Mouse (Mus musculus): ENCODE measurements around the gene Adcy7. TPM values are rescaled to one million over a fixed set of nuclear protein-coding genes. Genes with fewer than 3 reads are reported as not detected.

Gene Adcy7
- total RNA-seq, 1 experiment from 2014 or later = 107 TPM

- ATAC-seq (ENCODE audit: extremely low read depth, insufficient number of reproducible peaks, low FRiP score, poor library complexity, severe bottlenecking) = no peak
These were observed 2.9 kb upstream of the Adcy7 start for GRCm38 (mm10) chr8:88269107-88269875.

- no peak for ATAC-seq (ENCODE audit: extremely low read depth, insufficient number of reproducible peaks, low FRiP score, poor library complexity, severe bottlenecking)
These were observed 2.1 kb upstream of the Adcy7 start for GRCm38 (mm10) chr8:88270086-88270485.

GRCm38 (mm10) chr8:88273051-88273430 is 838 bp downstream of the Adcy7 start:
- no peak for ATAC-seq (ENCODE audit: extremely low read depth, insufficient number of reproducible peaks, low FRiP score, poor library complexity, severe bottlenecking)

DNA sequence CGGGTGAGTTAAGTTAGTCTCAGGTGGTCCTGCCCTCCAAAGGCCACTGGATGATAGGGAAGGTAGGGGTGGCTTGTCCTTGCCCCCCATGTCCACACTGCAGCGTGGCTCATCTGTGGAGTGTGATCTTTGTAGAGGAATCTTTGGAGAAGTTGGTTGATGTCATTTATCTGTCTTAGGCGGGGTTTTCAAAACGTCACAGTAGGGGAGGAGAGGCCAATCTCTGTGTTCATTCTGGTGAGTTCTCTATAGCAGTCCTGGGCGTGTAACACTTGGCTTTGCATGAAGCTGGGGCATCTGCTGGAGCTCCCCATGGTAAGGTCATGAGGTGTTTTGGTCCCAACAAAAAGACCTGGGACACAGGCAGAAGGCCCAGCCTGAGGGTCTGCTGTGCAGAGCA is 1.9 kb downstream of the Adcy7 start:
- ATAC-seq (ENCODE audit: extremely low read depth, insufficient number of reproducible peaks, low FRiP score, poor library complexity, severe bottlenecking) = no peak

GRCm38 (mm10) chr8:88279220-88279619 is 7.0 kb downstream of the Adcy7 start:
- no peak for ATAC-seq (ENCODE audit: extremely low read depth, insufficient number of reproducible peaks, low FRiP score, poor library complexity, severe bottlenecking)

DNA sequence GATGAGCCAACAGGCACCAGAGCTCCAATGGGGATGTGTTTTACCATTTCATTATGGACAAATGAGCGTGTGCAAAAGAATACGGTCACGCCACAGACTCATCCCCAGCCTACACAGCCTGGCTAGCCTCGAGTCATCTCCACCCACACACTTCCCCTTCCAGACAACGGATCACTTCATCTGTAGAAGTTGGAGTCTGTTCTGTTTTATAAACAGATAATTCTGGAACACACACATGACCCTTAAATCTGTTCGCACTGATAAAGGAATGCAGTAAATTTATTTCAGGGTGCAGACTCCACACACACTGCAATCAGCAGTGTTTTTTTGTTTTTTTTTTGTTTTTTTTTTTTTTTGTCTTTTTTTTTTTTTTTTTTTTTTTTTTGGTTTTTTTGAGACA is 7.5 kb downstream of the Adcy7 start:
- 0 out of 2 replicates have a peak, but pooled peaks have one; percentile 18 for ATAC-seq (ENCODE audit: extremely low read depth, insufficient number of reproducible peaks, low FRiP score, poor library complexity, severe bottlenecking)

DNA sequence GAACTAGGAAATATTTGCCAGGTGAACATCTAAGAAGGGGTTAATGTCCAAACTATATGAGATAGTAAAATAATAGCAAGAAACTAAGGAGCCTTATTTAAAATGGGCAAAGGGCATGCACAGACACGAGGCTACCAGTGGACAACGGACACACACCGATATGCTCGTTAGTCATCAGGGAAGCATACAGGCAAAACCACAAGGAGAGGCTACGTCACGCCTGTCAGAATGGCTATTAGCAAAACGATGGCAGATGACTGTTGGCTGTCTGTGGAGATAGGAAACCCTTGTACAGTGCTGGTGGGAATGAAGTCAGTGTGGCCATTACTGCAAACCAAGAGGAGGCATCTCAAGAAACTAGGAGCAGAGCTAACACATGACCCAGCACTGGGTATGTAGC is 8.7 kb downstream of the Adcy7 start:
- ATAC-seq (ENCODE audit: extremely low read depth, insufficient number of reproducible peaks, low FRiP score, poor library complexity, severe bottlenecking) = no peak

GRCm38 (mm10) chr8:88282684-88283083 is 10.5 kb downstream of the Adcy7 start:
- peak; percentile 74 for ATAC-seq (ENCODE audit: extremely low read depth, insufficient number of reproducible peaks, low FRiP score, poor library complexity, severe bottlenecking)

GRCm38 (mm10) chr8:88283243-88284115 is 11.3 kb downstream of the Adcy7 start:
- no peak for ATAC-seq (ENCODE audit: extremely low read depth, insufficient number of reproducible peaks, low FRiP score, poor library complexity, severe bottlenecking)

- no peak for ATAC-seq (ENCODE audit: extremely low read depth, insufficient number of reproducible peaks, low FRiP score, poor library complexity, severe bottlenecking)
These were observed 12.5 kb downstream of the Adcy7 start for GRCm38 (mm10) chr8:88284738-88285137.

GRCm38 (mm10) chr8:88285469-88286356 is 13.5 kb downstream of the Adcy7 start:
- no peak for ATAC-seq (ENCODE audit: extremely low read depth, insufficient number of reproducible peaks, low FRiP score, poor library complexity, severe bottlenecking)

DNA sequence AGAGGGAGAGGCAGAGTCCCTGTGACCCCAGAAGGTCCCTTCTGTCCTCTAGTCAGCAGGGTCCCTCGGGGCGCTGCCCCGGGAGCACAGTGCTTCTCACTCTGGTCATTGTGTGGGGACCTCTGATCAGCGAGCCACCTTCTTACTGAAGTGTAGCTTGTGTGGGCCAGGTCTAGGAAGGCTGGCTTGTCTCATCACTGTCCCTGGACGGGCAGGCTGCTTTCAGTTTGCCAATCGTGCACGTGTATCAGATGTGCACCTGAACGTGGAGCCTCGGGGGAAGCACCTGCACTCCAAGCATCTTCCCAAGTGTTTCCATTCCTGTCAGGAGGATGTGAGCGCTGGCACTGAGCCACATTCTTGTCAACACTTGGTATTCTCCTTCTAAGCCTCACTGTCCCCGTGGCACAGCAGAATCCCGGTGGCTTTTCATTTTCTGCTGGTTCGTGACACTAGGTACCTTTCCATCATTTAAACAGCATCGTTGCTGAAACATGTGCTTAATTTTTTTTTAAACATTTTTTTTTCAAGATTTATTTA is 14.3 kb downstream of the Adcy7 start:
- no peak for ATAC-seq (ENCODE audit: extremely low read depth, insufficient number of reproducible peaks, low FRiP score, poor library complexity, severe bottlenecking)

DNA sequence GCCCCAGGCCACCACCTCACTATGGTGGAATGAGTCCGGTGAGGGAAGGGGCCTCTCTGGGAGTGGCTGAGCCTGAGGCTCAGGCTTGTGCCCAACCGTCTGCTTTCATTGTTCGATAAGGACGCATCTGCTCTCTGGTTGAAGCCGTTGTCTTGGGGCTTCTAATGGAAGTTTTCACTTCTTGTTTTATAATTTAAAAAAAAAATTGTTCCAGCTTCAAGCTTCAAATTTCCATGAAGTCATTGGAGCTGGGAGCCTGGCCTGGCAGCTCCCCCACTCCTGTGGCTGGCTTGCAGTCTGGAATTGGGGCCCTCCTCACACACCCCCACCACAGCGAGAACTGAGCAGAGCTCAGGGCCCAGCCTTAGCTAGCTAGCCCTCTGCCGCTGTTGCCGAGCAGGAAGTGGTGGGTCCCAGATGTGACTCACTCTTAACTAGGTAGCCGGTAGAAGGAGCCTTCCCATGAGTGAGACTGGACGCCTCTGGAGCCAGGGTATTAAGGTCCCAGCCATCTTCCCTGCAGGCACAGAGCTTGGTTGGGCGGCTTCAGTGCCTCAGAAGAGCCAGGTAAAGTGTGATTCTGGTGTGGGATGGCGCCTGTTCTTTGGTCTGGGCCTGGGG is 16.5 kb downstream of the Adcy7 start:
- ATAC-seq (ENCODE audit: extremely low read depth, insufficient number of reproducible peaks, low FRiP score, poor library complexity, severe bottlenecking) = peak; percentile 63

DNA sequence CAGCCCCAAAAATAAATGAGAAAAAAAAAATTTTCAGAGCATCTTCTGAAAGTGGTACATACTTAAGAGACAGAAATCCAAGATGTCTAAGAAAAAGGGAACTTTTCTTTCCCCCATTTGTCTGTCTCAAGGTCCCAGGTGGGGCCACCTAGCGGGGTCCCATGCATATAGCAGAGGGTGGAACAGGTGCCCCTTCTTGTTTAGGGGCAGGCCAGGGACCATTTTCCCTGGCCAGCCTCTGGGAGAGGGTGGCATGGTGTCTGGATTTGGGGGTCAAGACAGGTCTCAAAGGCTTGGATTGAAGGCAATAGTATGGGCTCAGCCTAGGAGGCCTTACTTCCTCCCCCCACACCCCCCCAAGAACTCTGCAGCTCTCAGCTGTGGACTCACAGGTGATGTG is 17.7 kb downstream of the Adcy7 start:
- no peak for ATAC-seq (ENCODE audit: extremely low read depth, insufficient number of reproducible peaks, low FRiP score, poor library complexity, severe bottlenecking)

DNA sequence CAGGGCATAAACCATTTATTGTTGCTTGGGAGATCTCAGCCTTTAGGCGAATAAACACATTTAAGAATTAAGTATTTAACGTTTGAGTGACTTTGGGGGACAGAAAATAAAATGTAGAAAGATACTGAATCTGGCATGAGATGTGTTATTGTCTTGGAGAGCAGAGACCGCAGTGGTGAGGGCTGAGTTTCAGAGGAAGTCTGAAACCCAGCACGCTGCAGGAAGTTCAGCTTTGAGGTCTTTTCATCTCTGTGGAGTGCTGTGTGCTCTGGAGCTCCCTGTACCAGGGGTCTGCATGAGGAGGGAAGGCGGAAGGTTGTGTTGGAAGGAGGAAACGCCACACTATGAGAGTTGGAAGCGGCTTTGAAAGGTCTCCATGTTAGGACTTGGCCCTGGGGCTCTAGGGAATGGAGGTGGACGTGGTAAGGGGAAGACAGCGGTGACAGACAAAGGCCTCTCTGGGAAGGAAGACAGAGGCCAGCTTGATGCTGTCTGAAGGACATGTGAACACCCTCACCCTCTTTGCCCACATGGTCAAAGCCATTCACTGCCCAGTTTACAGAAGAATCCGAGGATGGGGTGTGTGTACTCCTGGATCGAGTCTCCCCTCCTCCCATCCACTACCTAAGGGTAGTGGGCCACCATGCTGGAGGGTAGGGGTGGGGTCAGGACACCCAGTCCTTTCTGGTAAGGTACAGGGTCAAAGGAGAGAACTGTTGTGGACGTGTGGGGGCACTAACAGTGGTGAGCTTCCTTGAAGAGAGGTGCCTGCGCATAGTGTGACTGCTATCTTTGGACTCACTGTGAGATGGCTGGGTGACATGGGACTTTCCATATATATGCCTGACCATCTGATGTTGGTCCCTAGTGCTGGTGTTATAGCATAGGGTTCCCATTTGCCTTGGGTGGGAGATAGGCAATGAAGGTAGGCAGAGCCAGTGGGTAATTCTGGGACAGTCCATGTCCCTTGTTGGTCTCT is 18.4 kb downstream of the Adcy7 start:
- ATAC-seq (ENCODE audit: extremely low read depth, insufficient number of reproducible peaks, low FRiP score, poor library complexity, severe bottlenecking) = 0 out of 2 replicates have a peak, but pooled peaks have one; percentile 13

DNA sequence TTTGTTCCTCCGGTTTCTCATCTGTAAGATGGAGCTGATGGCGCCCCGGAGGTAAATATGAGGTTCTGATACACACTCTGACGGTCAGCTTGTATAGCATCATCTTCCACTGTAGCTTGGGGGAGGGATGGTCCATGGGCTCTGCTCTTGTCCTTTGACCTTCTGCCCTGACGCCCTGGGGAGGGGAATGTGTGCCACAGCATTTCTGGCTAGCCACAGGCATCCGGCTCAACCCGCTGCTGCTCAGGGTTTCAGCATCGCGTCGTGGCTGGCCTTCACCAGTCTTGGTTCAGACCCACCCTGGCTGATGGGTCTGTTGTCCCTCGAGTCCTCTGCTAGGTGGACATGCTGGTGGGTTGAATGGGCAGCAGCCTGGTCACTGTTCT is 19.1 kb downstream of the Adcy7 start:
- ATAC-seq (ENCODE audit: extremely low read depth, insufficient number of reproducible peaks, low FRiP score, poor library complexity, severe bottlenecking) = no peak

DNA sequence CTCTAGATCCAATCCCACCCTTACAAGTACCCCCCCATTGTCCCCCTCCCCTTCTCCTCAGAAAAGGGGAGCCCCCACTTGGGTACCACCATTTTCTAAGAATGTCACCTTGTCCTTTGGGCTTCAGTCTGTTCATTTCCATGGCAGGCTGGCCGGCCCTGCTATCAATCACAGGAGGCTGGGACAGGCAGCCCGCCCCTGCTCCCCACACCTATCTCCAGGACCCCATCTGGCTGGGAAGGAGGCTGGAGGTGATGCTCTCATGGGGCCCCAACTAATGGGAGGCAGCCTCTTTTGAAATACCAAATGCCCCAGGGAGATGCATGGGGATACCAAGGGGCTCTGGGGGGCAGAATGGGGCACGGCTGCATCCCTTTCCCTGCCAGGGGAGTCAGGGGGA is 20.7 kb downstream of the Adcy7 start:
- ATAC-seq (ENCODE audit: extremely low read depth, insufficient number of reproducible peaks, low FRiP score, poor library complexity, severe bottlenecking) = no peak
